Mouse (Mus musculus) limb, embryonic 12.5 days (tissue): Measurements from ENCODE around the gene Zfp386. TPM values are rescaled to one million over a fixed set of nuclear protein-coding genes. Genes with fewer than 3 reads are reported as not detected.

Source experiments
- ATAC-seq: fragments of 200-750 bp; cut with Nextera tagmentation; 2 replicates; pipeline ENCODE4 v1.8.0; 2017; ENCODE audit warnings: low read depth, moderate TSS enrichment; ENCODE audit not compliant: insufficient number of reproducible peaks, insufficient read depth, low FRiP score, low TSS enrichment
- H3K27ac ChIP-seq: fragments of 300-500 bp; sonication (generic); 2 replicates; pipeline ENCODE4 v1.5.1; 2016; ENCODE audit warnings: mild to moderate bottlenecking, moderate library complexity
- H3K27me3 ChIP-seq: fragments of 300-500 bp; sonication (generic); 2 replicates; pipeline ENCODE4 v1.6.1; 2016; ENCODE audit warnings: mild to moderate bottlenecking, moderate library complexity
- H3K36me3 ChIP-seq: fragments of 300-500 bp; sonication (generic); 2 replicates; pipeline ENCODE4 v1.6.1; 2016; ENCODE audit warnings: mild to moderate bottlenecking, moderate library complexity
- H3K4me1 ChIP-seq: fragments of 300-500 bp; sonication (generic); replicated peaks from 2 replicates; pipeline ENCODE4 v1.6.1; 2016
- H3K4me2 ChIP-seq: fragments of 300-500 bp; sonication (generic); 2 replicates; pipeline ENCODE4 v1.6.1; 2016; ENCODE audit warnings: mild to moderate bottlenecking, moderate library complexity
- H3K4me3 ChIP-seq: fragments of 300-500 bp; sonication (generic); replicated peaks from 2 replicates; pipeline ENCODE4 v1.5.1; 2016; ENCODE audit warnings: mild to moderate bottlenecking
- H3K9ac ChIP-seq: fragments of 300-500 bp; sonication (generic); replicated peaks from 2 replicates; pipeline ENCODE4 v1.6.1; 2016; ENCODE audit warnings: mild to moderate bottlenecking, moderate library complexity
- H3K9me3 ChIP-seq: fragments of 300-500 bp; sonication (generic); 2 replicates; pipeline ENCODE4 v1.6.1; 2016; ENCODE audit warnings: mild to moderate bottlenecking, moderate library complexity
- WGBS: fragments of 180-500 bp; shearing (Covaris S2); methylation state at CpG from one replicate; pipeline ENCODE4 v1.1.7; 2016; 5-methylcytosine and 5-hydroxymethylcytosine counted together
- polyA plus RNA-seq: library from polyadenylated mRNA; unstranded; fragments of >200 nt; fragmentation: Nextera tagmentation; extraction: Ambion mirVana; gene quantifications from 2 replicates; pipeline ENCODE4 v1.2.1, GENCODE M21; 2016

The Zfp386 gene
- polyA plus RNA-seq, 1 experiment from 2014 or later, result 60.9 TPM

DNA sequence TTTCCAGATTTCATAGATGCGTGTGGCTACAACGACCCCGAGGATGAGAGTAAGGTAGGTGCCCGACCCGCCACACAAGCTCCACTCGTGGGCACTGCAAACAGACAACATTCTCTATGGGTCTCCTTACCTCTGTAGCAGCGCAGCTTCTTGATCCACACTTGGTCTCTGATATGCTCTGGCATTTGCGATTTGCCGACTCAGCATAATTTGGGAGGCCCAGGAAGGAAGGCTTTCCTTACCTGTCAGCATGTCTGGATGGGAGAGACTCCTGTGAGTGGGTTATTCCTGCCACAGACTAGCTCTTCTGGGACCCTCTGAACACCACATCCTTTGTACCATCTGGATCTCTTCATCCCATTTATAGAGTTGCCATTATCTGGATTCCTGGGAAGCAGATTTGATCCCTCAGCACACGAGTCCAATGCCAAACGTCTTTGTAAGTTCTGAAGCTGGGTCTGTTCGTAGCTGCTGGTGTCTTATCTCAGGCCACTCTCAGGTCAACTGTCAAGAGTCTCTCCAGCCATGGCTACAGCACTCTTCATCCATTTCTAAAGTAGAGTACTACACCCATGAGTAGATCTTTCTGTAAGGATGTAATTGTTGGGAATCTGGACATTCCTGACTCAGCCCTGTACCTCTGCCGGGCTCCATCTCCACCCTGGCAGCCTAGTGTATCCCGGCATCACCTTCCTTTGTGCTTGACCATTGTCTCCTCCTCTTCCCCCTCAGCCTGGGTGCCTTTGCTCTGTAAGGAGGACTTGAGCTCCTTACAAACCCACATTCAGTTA is 47.4 kb downstream of the Zfp386 start:
- WGBS, result 84% methylated on average over 14 of the region's 14 CpGs
- Histone ChIP-seq H3K9ac (no peak overlapping the region), H3K4me2 (no peak overlapping the region), H3K4me3 (no peak overlapping the region), H3K27me3 (no peaks in the 10 kb centered on the region), H3K4me1 (no peaks in the 10 kb centered on the region), H3K9me3 (no peaks in the 10 kb centered on the region), H3K36me3 (no peaks in the 10 kb centered on the region), H3K27ac (no peak overlapping the region)
- no peak for ATAC-seq

DNA sequence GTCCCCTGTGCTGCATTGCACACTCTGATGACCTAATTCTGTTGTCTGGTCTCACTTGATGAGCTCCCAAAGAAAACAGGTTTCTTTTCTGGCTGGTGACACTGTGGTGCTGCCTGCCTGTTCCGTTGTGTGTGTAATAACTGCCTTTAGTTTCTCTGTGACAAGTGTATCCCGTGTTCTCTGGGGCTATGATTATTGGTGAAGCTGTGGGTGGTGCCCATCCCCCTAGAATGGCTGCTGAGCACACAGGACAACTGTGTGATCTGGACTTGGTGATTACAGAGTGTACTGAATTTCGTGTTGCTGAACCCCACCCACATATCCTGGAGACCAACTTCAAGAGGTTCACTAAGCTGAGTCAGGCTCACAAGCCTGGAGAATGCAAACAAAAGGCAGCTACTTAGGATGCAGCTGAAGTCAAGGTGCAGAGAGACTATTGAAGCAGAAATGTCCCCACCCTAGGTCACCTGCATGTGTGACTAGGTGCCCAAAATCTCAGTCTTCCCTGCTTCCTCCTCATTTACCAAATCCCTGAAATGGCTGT is 48.9 kb downstream of the Zfp386 start:
- H3K27ac ChIP-seq, result no peak overlapping the region
- no peak overlapping the region for H3K9ac ChIP-seq
- H3K9me3 ChIP-seq, result no peaks in the 10 kb centered on the region
- no peak for ATAC-seq
- H3K4me2 ChIP-seq, result no peak overlapping the region
- WGBS, result 76% methylated on average over 3 of the region's 3 CpGs
- H3K27me3 ChIP-seq, result no peaks in the 10 kb centered on the region
- H3K4me3 ChIP-seq, result no peak overlapping the region
- no peaks in the 10 kb centered on the region for H3K36me3 ChIP-seq
- no peaks in the 10 kb centered on the region for H3K4me1 ChIP-seq

DNA sequence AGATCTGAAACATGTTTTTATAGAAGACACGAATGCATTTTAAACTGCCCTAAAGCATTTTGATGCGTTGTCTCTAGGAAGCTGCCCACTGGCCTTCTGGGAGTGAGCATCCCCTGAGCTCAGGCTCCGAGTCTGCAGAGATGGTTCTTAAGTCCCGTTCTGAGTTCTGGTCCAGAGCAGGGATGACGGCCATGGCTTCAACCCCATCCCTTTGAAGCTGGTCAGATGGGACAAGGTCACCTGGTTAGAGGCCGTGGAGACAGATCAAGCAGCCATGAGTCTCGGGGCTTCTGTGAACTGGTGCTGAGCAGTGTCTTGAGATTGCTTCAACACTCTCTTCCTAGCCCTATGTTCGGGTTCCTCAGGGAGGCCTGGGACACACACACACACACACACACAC is 49.6 kb downstream of the Zfp386 start:
- no peak overlapping the region for H3K4me2 ChIP-seq
- H3K4me1 ChIP-seq, result no peaks in the 10 kb centered on the region
- H3K27me3 ChIP-seq, result no peaks in the 10 kb centered on the region
- 85% methylated on average over 8 of the region's 8 CpGs for whole genome bisulfite sequencing
- H3K9ac ChIP-seq, result no peak overlapping the region
- no peaks in the 10 kb centered on the region for H3K36me3 ChIP-seq
- H3K9me3 ChIP-seq, result no peaks in the 10 kb centered on the region
- no peak overlapping the region for H3K4me3 ChIP-seq
- no peak overlapping the region for H3K27ac ChIP-seq
- ATAC-seq, result no peak

DNA sequence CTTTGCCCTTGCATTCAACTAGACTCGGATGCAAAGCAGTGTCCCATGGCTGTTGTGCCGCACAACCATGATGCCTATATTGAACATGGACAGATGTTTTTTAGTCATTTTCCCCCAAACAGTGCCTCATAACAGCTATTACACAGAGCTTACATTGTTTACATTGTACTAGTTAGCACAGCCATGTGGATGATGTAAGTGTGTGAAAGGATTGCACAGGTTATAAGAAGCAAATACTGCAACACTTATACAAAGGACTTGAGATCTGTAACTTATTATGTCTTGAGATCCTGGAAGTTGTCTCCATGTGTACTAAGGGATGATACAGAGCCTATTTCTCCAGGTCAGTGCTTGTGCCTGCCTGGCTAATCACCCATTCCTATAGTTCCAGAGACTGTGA is 54.4 kb downstream of the Zfp386 start:
- Histone ChIP-seq H3K9me3 (no peaks in the 10 kb centered on the region), H3K27ac (no peak overlapping the region), H3K4me1 (no peaks in the 10 kb centered on the region), H3K27me3 (no peaks in the 10 kb centered on the region), H3K9ac (no peak overlapping the region), H3K4me3 (no peak overlapping the region), H3K36me3 (no peaks in the 10 kb centered on the region), H3K4me2 (no peak overlapping the region)
- WGBS, result 88% methylated on average over 2 of the region's 2 CpGs
- ATAC-seq, result no peak

DNA sequence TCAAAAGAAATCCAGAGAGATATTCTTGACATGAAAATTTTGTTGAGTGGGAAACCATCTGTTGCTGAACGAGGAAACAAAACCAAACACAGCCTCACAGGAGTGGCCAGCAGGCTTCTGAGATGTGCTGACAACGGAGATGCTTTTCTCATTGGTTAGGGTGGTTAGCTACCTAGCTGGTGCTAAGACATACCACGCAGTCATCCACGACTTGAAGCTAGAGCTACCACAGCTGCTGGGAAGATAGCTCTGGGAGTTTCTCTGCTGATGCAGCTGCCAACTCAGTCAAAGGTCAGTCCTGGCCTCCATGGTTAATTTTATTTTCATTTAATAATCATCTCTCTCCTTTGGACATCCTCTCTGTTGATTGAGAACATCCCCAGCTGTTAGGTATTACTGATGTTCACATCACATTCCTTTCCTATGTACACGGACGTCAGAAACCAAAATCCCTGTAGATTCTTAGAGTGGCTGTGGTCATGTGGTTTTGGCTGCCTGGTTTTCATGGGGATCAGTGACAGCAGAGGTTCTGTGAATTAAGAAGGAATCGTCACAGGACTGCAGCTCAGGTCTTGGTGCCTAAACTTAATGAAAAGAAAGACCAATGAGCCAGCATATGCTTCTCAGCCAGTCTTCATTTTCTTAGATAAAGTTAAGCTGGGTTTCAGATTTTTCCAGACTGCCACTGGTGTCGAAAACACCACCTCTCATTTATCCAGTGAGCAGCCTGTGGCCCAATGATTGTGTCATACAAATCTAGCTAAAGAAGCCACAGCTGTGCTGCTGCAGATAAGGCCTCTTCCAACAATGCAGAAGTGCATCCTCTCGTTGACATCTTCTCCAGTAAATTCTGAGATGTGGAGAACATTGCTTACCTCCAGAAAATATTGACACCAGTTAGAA is 62.2 kb downstream of the Zfp386 start:
- H3K9me3 ChIP-seq, result 0 out of 2 replicates have a peak, but pooled peaks cover 4% of the 10 kb centered on the region
- H3K9ac ChIP-seq, result no peak overlapping the region
- no peaks in the 10 kb centered on the region for H3K27me3 ChIP-seq
- no peaks in the 10 kb centered on the region for H3K36me3 ChIP-seq
- no peak overlapping the region for H3K27ac ChIP-seq
- no peak for ATAC-seq
- no peak overlapping the region for H3K4me2 ChIP-seq
- H3K4me3 ChIP-seq, result no peak overlapping the region
- 79% methylated on average over 9 of the region's 9 CpGs for WGBS
- no peaks in the 10 kb centered on the region for H3K4me1 ChIP-seq

DNA sequence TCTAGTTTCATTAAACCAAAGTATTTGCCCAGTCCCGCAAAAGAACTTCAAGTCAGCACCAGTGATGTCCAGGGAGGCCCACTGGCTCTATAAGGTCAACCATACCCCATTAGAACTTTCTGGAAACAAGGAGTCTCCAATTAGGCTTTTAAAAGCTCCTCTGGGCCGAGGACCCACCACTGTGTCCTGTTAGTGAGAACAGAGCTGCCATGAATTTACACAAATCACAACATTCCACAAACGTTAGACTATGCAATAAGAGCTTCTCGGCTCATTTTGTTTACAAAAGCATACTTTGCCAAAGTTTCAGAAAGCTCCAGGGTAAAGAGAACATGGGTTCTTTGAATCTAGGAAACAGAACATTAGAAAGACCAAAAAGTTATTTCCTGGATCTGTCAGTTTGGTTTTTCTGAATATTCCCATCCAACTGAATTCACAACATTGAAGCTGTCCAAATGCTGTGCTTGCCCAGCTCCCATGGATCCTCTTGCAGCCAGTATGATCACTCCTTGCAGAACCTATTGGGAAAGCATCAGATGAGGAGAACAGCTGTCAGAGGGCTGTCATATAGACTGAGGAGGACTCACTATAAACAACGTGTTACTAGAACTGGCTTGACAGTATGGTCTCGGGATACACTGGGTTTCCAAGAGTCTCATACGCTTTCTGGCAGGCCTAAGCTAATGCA is 63.6 kb downstream of the Zfp386 start:
- 82% methylated on average over 7 of the region's 7 CpGs for WGBS
- ATAC-seq, result no peak

More for the DNA sequence above, 63.6 kb downstream of the Zfp386 start:
- Histone ChIP-seq H3K4me3 (no peak overlapping the region), H3K27ac (no peak overlapping the region), H3K4me1 (no peaks in the 10 kb centered on the region), H3K36me3 (no peaks in the 10 kb centered on the region), H3K9ac (no peak overlapping the region), H3K4me2 (no peak overlapping the region), H3K9me3 (0 out of 2 replicates have a peak, but pooled peaks cover 4% of the 10 kb centered on the region), H3K27me3 (no peaks in the 10 kb centered on the region)

Other genes starting within 250 kb of the Zfp386 start
- 1.8 and 2.2 TPM in 2 replicates for gene Vipr2, start 30.0 kb downstream of the Zfp386 start, polyA plus RNA-seq
- gene Wdr60, start 215.3 kb downstream of the Zfp386 start, polyA plus RNA-seq, result 24.7 and 25.9 TPM in 2 replicates
- not detected in 2 replicates for gene Gm11027, start 227.7 kb downstream of the Zfp386 start, polyA plus RNA-seq
- 19.0 and 21.3 TPM in 2 replicates for gene Esyt2, start 233.5 kb downstream of the Zfp386 start, polyA plus RNA-seq